Mouse (Mus musculus) lung, embryonic 14.5 days (tissue): Measurements from ENCODE around the gene Jup. TPM values are rescaled to one million over a fixed set of nuclear protein-coding genes. Genes with fewer than 3 reads are reported as not detected.

Experiments
- ATAC-seq: fragments of 200-750 bp; cut with Nextera tagmentation; 2 replicates; pipeline ENCODE4 v1.8.0; 2017; ENCODE audit warnings: mild to moderate bottlenecking, moderate TSS enrichment, moderate library complexity; ENCODE audit not compliant: insufficient read depth
- DNase-seq: peaks from one replicate; pipeline ENCODE4 v3.0.0-alpha.2; 2015
- H3K27ac ChIP-seq: fragments of 300-500 bp; sonication (generic); 2 replicates; pipeline ENCODE4 v1.5.1; 2014; ENCODE audit warnings: low read depth, mild to moderate bottlenecking, moderate library complexity
- H3K27me3 ChIP-seq: fragments of 300-500 bp; sonication (generic); 2 replicates; pipeline ENCODE4 v1.6.1; 2014; ENCODE audit warnings: low read length, control low read depth; ENCODE audit not compliant: insufficient read depth
- H3K36me3 ChIP-seq: fragments of 300-500 bp; sonication (generic); 2 replicates; pipeline ENCODE4 v1.6.1; 2014; ENCODE audit warnings: control low read depth; ENCODE audit not compliant: insufficient read depth
- H3K4me1 ChIP-seq: fragments of 300-500 bp; sonication (generic); 2 replicates; pipeline ENCODE4 v1.6.1; 2014; ENCODE audit warnings: antibody characterized with exemption, control low read depth; ENCODE audit not compliant: insufficient read depth
- H3K4me2 ChIP-seq: fragments of 300-500 bp; sonication (generic); 2 replicates; pipeline ENCODE4 v1.6.1; 2014; ENCODE audit warnings: mild to moderate bottlenecking
- H3K4me3 ChIP-seq: fragments of 300-500 bp; sonication (generic); 2 replicates; pipeline ENCODE4 v1.5.1; 2014; ENCODE audit warnings: low read depth, low read length
- H3K9ac ChIP-seq: fragments of 300-500 bp; sonication (generic); 2 replicates; pipeline ENCODE4 v1.6.1; 2014
- H3K9me3 ChIP-seq: fragments of 300-500 bp; sonication (generic); 2 replicates; pipeline ENCODE4 v1.6.1; 2016; ENCODE audit warnings: low read depth, low read length, control low read depth
- CTCF ChIP-seq: IDR thresholded peaks from 2 replicates; pipeline ENCODE4 v1.5.1; 2016; ENCODE audit warnings: antibody characterized with exemption, low read depth
- WGBS: fragments of 180-500 bp; shearing (Covaris S2); extraction: QIAGEN DNeasy Blood & Tissue Kit; methylation state at CpG from one replicate; pipeline ENCODE4 v1.1.7; 2014; 5-methylcytosine and 5-hydroxymethylcytosine counted together
- polyA plus RNA-seq: library from polyadenylated mRNA; unstranded; fragments of >200 nt; fragmentation: Nextera tagmentation; extraction: Ambion mirVana; gene quantifications from 2 replicates; pipeline ENCODE4 v1.2.1, GENCODE M21; 2014

Jup gene
- polyA plus RNA-seq, 1 experiment from 2014 or later = 88.3 TPM

DNA sequence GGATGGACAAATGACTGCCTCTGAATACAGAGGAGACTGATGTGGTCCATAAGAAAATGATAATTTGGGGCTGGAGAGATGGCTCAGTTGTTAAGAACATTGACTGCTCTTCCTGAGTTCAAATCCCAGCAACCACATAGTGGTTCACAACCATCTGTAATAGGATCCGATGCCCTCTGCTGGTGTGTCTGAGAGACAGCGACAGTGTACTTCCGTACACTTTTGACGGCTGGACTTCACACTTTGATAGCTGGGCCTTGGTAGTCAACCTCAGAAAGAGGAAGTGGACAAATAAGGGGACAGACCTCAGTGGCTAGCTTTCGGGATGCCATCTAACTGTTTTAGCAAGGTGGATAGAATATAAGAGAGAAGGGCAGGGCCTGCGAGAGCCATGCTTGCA is 37.4 kb downstream of the Jup start:
- no peak for ATAC-seq

DNA sequence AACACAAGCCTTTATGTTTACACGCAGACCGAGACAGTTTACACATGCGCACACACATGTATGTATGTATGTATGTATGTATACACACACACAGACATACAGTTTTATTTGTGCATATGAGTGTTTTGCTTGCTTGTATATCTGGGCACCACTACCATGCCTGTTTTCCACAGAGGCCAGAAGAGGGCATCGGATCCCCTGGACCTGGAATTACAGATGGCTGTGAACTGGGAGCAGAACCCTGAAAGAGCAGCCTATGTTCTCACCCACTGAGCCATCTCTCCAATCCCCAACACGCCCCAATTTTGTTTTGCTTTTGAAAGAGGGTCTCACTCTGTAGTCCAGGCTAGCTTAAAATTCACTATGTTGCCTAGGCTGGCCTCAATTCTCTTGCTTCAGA is 40.2 kb downstream of the Jup start:
- Histone ChIP-seq H3K4me2 (no peak overlapping the region), H3K4me3 (no peak overlapping the region), H3K4me1 (no peaks in the 10 kb centered on the region), H3K9me3 (no peaks in the 10 kb centered on the region), H3K9ac (no peak overlapping the region), H3K27ac (no peak overlapping the region), H3K36me3 (no peaks in the 10 kb centered on the region), H3K27me3 (peaks cover 60% of the 10 kb centered on the region)
- no peak for ATAC-seq
- 0 out of 2 replicates have a peak, but pooled peaks have one; percentile 13 for TF ChIP-seq CTCF
- 53% methylated on average over 5 of the region's 5 CpGs for WGBS
- DNase-seq = no peak

More for the DNA sequence above, 37.4 kb downstream of the Jup start:
- Histone ChIP-seq H3K4me2 (no peak overlapping the region), H3K36me3 (no peaks in the 10 kb centered on the region), H3K9ac (no peak overlapping the region), H3K27ac (no peak overlapping the region), H3K27me3 (peaks cover 34% of the 10 kb centered on the region), H3K4me3 (no peak overlapping the region), H3K9me3 (no peaks in the 10 kb centered on the region), H3K4me1 (no peaks in the 10 kb centered on the region)
- DNase-seq = no peak
- no peak for TF ChIP-seq CTCF
- 70% methylated on average over 6 of the region's 6 CpGs for WGBS

DNA sequence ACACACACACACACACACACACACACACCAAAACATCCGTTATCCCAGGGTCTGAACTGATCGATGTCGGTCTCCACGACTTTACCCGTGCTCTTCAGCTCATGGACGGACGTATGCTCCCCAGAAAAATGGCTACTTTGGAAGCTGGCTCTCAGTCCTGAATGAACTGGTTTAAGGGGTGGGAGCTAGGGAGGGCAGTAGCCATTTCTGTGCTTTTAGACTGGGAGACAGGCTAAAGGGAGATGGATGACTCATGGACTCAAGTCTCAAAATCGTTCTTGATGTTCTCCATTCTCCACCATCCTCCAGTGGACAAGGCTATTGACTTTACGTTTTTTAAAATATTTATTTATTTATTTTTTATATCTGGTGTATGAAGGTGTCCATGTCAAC is 40.7 kb downstream of the Jup start:
- no peak for DNase-seq
- Histone ChIP-seq H3K9me3 (no peaks in the 10 kb centered on the region), H3K9ac (no peak overlapping the region), H3K4me1 (no peaks in the 10 kb centered on the region), H3K36me3 (no peaks in the 10 kb centered on the region), H3K27ac (no peak overlapping the region), H3K27me3 (peaks cover 60% of the 10 kb centered on the region), H3K4me2 (peak overlapping the region; percentile 98), H3K4me3 (peak overlapping the region; percentile 58)
- WGBS = 22% methylated on average over 9 of the region's 9 CpGs
- no peak for ATAC-seq
- no peak for TF ChIP-seq CTCF

DNA sequence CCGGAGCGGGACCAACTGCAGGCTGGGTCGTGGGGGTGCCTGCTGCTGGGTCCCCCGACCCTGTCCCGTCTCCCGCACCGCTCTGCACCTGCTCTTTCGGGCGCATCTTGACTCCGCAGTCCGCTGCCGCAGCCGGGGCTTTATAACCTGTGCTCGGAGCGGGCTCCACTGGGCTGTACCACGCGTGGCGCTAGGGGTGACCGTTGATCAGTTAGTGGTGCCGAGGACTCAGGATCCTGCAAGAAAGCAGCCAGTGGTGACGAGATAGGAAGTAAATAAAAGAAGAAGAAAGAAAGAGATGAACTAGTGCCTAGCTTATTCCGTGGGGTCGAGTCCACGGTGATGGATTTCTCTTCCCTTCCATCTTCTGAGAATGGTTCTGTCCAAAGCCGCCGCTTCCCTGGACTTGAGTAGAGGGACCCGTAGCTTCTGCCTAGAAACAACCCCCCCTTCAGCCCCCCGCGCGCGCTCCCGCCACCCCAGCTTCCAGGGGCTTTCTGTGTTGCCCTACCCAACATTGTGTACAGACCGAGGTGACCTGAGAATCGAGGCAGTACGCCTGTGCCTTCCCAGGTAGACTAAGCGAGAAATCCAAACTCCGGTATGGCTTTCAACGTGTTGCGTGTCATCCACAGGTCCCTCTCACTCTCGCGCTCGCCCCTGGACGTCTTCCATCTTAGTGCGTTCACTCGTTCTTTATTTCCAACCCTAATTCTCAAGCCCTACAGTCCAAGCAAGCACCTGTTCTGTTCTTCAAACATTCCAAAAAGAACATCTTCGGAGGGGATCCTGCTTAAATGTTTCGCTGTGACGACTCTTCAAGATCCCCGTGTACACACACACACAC is 41.4 kb downstream of the Jup start, which contains the start of gene Hap1:
Gene Hap1, minus strand, starts transcription at position 157 of the 847 bp plus-strand sequence.
- H3K27ac ChIP-seq = 0 out of 2 replicates have a peak within 1 kb of the TSS, but pooled peaks have one; percentile 24

DNA sequence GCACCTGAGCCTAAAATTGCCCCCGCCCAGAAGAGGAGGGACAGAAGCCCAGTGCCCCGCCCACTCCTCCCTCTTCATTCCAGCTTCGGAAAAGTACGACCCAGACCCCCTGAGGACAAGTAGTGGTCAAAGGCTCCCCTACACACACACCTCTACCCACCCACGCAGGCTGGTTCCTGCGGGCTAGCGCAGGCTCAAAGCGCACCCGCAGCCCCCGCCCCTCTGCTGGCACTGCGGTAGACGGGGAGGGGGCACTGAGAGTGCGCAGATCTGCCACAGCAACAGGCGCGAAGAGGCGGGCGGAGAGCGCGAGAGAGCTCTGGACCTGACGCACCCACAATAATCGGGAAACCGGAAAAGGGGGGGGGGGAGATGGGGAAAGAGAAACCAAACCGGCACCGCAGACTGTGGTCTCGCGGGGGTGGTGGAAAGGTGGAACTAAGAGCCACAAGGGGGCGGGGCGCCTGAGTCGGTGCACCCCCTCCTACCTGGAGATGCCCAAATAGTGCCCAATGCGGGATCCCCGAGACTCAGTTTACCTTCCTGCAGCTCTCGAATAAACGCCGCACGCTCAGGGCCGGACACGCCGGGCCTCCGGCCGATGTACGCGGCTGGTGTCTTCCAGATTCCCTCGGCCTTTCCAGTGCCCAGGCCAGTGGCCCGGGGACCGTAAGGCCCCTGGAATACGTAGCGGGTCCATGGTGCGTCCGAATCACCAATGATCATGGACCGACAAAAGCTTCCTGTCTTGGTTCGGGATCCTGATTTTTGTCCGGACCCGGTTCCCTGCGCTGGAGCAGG is 42.2 kb downstream of the Jup start:
- Histone ChIP-seq H3K36me3 (no peaks in the 10 kb centered on the region), H3K27me3 (peaks cover 60% of the 10 kb centered on the region), H3K4me2 (peak overlapping the region; percentile 98), H3K9me3 (no peaks in the 10 kb centered on the region), H3K4me1 (no peaks in the 10 kb centered on the region), H3K4me3 (peak overlapping the region; percentile 58), H3K9ac (peak overlapping the region; percentile 58), H3K27ac (0 out of 2 replicates have a peak overlapping the region, but pooled peaks have one; percentile 24)
- TF ChIP-seq CTCF = peak; percentile 4; the same call in 1 of the 2 replicates
- DNase-seq (peak; percentile 40), ATAC-seq (peak; percentile 39)
- 1% methylated on average over 54 of the region's 54 CpGs for WGBS

More for the DNA sequence above, 41.4 kb downstream of the Jup start, which contains the start of gene Hap1:
- Histone ChIP-seq H3K4me1 (no peaks in the 10 kb centered on the region), H3K4me2 (peak within 1 kb of the TSS; percentile 98), H3K27me3 (peaks cover 60% of the 10 kb centered on the region), H3K9ac (peak within 1 kb of the TSS; percentile 58), H3K9me3 (no peaks in the 10 kb centered on the region), H3K4me3 (peak within 1 kb of the TSS; percentile 58), H3K36me3 (no peaks in the 10 kb centered on the region)
- 3% methylated on average over 49 of the region's 49 CpGs for WGBS
- TF ChIP-seq CTCF = no peak
- DNase-seq = peak; percentile 80
- peak; percentile 59 for ATAC-seq

DNA sequence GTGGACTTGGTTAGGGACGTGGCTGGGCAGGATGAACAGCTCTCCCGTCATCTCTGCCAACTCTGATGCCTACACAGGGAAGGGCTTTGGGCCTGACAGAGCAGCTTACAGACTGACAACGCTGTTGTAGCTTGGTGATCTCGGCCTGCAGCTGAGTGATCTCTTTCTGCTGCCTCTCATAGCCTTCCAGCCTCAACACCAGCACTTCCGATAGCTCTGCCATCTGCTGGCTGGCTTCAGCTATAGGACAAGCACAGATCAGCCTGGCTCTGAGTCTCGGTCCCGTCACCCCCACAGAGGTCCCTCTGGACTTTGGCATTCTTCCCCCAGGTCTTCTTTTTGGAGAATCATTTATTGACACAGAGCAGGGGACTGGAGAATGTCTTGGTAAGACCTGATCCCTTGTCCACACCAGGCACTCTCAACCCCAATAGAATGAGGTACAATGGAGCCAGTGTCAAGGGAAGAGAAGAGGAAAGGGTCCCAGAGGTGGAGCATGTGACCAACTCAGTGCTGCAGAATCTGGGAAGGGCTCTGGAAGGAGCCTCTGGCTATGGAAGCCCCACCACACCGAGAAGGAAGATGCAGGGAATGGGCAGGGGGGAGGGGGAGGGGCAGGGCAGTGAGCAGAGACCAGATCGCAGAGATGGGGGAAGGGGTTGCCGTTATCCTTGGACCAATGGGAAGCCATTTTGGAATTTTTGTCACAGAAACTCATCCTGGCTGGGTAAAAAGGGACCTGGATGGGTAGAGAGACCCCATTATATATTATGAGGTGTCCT is 45.3 kb downstream of the Jup start:
- Histone ChIP-seq H3K36me3 (no peaks in the 10 kb centered on the region), H3K4me2 (no peak overlapping the region), H3K27me3 (peaks cover 46% of the 10 kb centered on the region), H3K4me1 (no peaks in the 10 kb centered on the region), H3K9ac (no peak overlapping the region), H3K4me3 (no peak overlapping the region), H3K27ac (no peak overlapping the region), H3K9me3 (no peaks in the 10 kb centered on the region)
- TF ChIP-seq CTCF = peak; percentile 60
- DNase-seq (peak; percentile 62), ATAC-seq (no peak)
- WGBS = 25% methylated on average over 10 of the region's 10 CpGs
